Mouse (Mus musculus) intestine, postnatal 0 days (tissue): ENCODE measurements around the gene 9930021J03Rik. TPM values are rescaled to one million over a fixed set of nuclear protein-coding genes. Genes with fewer than 3 reads are reported as not detected.

Experiments
- ATAC-seq: fragments of 200-750 bp; cut with Nextera tagmentation; 2 replicates; pipeline ENCODE4 v1.8.0; 2017; ENCODE audit warnings: mild to moderate bottlenecking, moderate TSS enrichment, moderate library complexity
- H3K27ac ChIP-seq: fragments of 300-500 bp; sonication (generic); 2 replicates; pipeline ENCODE4 v1.5.1; 2014; ENCODE audit warnings: mild to moderate bottlenecking, low read depth, low read length, moderate library complexity
- H3K27me3 ChIP-seq: fragments of 300-500 bp; sonication (generic); replicated peaks from 2 replicates; pipeline ENCODE4 v1.6.1; 2014; ENCODE audit warnings: low read length, mixed read lengths; ENCODE audit not compliant: control insufficient read depth, insufficient read depth
- H3K36me3 ChIP-seq: fragments of 300-500 bp; sonication (generic); 2 replicates; pipeline ENCODE4 v1.6.1; 2014; ENCODE audit warnings: mild to moderate bottlenecking, moderate library complexity; ENCODE audit not compliant: control insufficient read depth, insufficient read depth
- H3K4me1 ChIP-seq: fragments of 300-500 bp; sonication (generic); replicated peaks from 2 replicates; pipeline ENCODE4 v1.6.1; 2014; ENCODE audit warnings: antibody characterized with exemption, low read length, mixed read lengths; ENCODE audit not compliant: control insufficient read depth, insufficient read depth
- H3K4me2 ChIP-seq: fragments of 300-500 bp; sonication (generic); replicated peaks from 2 replicates; pipeline ENCODE4 v1.6.1; 2014; ENCODE audit warnings: low read depth, mild to moderate bottlenecking, moderate library complexity
- H3K4me3 ChIP-seq: fragments of 300-500 bp; sonication (generic); 2 replicates; pipeline ENCODE4 v1.5.1; 2014; ENCODE audit warnings: low read depth, low read length
- H3K9ac ChIP-seq: fragments of 300-500 bp; sonication (generic); 2 replicates; pipeline ENCODE4 v1.6.1; 2014; ENCODE audit warnings: mild to moderate bottlenecking, low read depth, low read length
- H3K9me3 ChIP-seq: fragments of 300-500 bp; sonication (generic); 2 replicates; pipeline ENCODE4 v1.6.1; 2016; ENCODE audit warnings: mixed run types; ENCODE audit not compliant: control insufficient read depth
- CTCF ChIP-seq: sonication (generic); IDR thresholded peaks from 2 replicates; pipeline ENCODE4 v1.5.1; 2016; ENCODE audit warnings: low read depth, mild to moderate bottlenecking, control low read depth, antibody characterized with exemption, moderate library complexity
- WGBS: fragments of 180-500 bp; shearing (Covaris S2); extraction: QIAGEN DNeasy Blood & Tissue Kit; methylation state at CpG from one replicate; pipeline ENCODE4 v1.1.7; 2014; 5-methylcytosine and 5-hydroxymethylcytosine counted together
- polyA plus RNA-seq: library from polyadenylated mRNA; unstranded; fragments of >200 nt; fragmentation: Nextera tagmentation; extraction: Ambion mirVana; gene quantifications from 2 replicates; pipeline ENCODE4 v1.2.1, GENCODE M21; 2015

The 9930021J03Rik gene
- polyA plus RNA-seq, 1 experiment from 2014 or later, result 3.4 TPM

GRCm38 (mm10) chr19:29707314-29707898, 98.4 kb downstream of the 9930021J03Rik start:
- no peak overlapping the region for H3K27ac ChIP-seq
- no peaks in the 10 kb centered on the region for H3K27me3 ChIP-seq
- H3K9ac ChIP-seq, result no peak overlapping the region
- ATAC-seq, result no peak
- H3K4me2 ChIP-seq, result peak overlapping the region; percentile 56; the same call in 1 of the 2 replicates
- no peaks in the 10 kb centered on the region for H3K9me3 ChIP-seq
- no peak overlapping the region for H3K4me3 ChIP-seq
- no peak for TF ChIP-seq CTCF
- no peaks in the 10 kb centered on the region for H3K4me1 ChIP-seq
- 84% methylated on average over 9 of the region's 9 CpGs for WGBS
- H3K36me3 ChIP-seq, result no peaks in the 10 kb centered on the region

GRCm38 (mm10) chr19:29704436-29704835, 101.4 kb downstream of the 9930021J03Rik start:
- no peaks in the 10 kb centered on the region for H3K36me3 ChIP-seq
- no peak overlapping the region for H3K4me2 ChIP-seq

GRCm38 (mm10) chr19:29701707-29702106, 104.1 kb downstream of the 9930021J03Rik start:
- no peak for ATAC-seq
- Histone ChIP-seq H3K4me2 (no peak overlapping the region), H3K4me3 (no peak overlapping the region), H3K36me3 (no peaks in the 10 kb centered on the region), H3K4me1 (no peaks in the 10 kb centered on the region), H3K27ac (no peak overlapping the region), H3K9ac (no peak overlapping the region), H3K27me3 (no peaks in the 10 kb centered on the region), H3K9me3 (no peaks in the 10 kb centered on the region)
- no peak for TF ChIP-seq CTCF
- 60% methylated on average over 4 of the region's 4 CpGs for WGBS

More at GRCm38 (mm10) chr19:29704436-29704835, 101.4 kb downstream of the 9930021J03Rik start:
- no peak for ATAC-seq
- WGBS, result 95% methylated on average over 13 of the region's 13 CpGs
- TF ChIP-seq CTCF, result no peak
- H3K4me3 ChIP-seq, result no peak overlapping the region
- no peaks in the 10 kb centered on the region for H3K4me1 ChIP-seq
- no peak overlapping the region for H3K27ac ChIP-seq
- no peaks in the 10 kb centered on the region for H3K27me3 ChIP-seq
- H3K9ac ChIP-seq, result no peak overlapping the region
- H3K9me3 ChIP-seq, result no peaks in the 10 kb centered on the region

GRCm38 (mm10) chr19:29697245-29697874, 108.4 kb downstream of the 9930021J03Rik start, which contains the start of gene Mlana:
Gene Mlana, plus strand, starts transcription at chr19:29697824.
- Histone ChIP-seq H3K27me3 (no peaks in the 10 kb centered on the region), H3K27ac (no peak within 1 kb of the TSS), H3K4me2 (no peak within 1 kb of the TSS), H3K4me3 (no peak within 1 kb of the TSS), H3K9me3 (no peaks in the 10 kb centered on the region), H3K9ac (no peak within 1 kb of the TSS), H3K4me1 (no peaks in the 10 kb centered on the region), H3K36me3 (no peaks in the 10 kb centered on the region)
- TF ChIP-seq CTCF, result no peak
- ATAC-seq, result no peak
- WGBS, result 62% methylated on average over 3 of the region's 3 CpGs

- no peak for ATAC-seq
- no peak overlapping the region for H3K4me2 ChIP-seq
- H3K27ac ChIP-seq, result no peak overlapping the region
- H3K9ac ChIP-seq, result no peak overlapping the region
- no peak overlapping the region for H3K4me3 ChIP-seq
- no peaks in the 10 kb centered on the region for H3K4me1 ChIP-seq
- H3K27me3 ChIP-seq, result no peaks in the 10 kb centered on the region
- no peaks in the 10 kb centered on the region for H3K9me3 ChIP-seq
- no peaks in the 10 kb centered on the region for H3K36me3 ChIP-seq
- no peak for TF ChIP-seq CTCF
Measured at GRCm38 (mm10) chr19:29696840-29697239, 108.9 kb downstream of the 9930021J03Rik start.

- H3K4me2 ChIP-seq, result no peak overlapping the region
- no peaks in the 10 kb centered on the region for H3K9me3 ChIP-seq
- no peak for ATAC-seq
- no peaks in the 10 kb centered on the region for H3K27me3 ChIP-seq
- H3K27ac ChIP-seq, result no peak overlapping the region
- no peak overlapping the region for H3K4me3 ChIP-seq
- H3K4me1 ChIP-seq, result no peaks in the 10 kb centered on the region
- WGBS, result 92% methylated on average over 4 of the region's 4 CpGs
- TF ChIP-seq CTCF, result no peak
- no peak overlapping the region for H3K9ac ChIP-seq
- H3K36me3 ChIP-seq, result no peaks in the 10 kb centered on the region
Measured at GRCm38 (mm10) chr19:29696309-29696708, 109.5 kb downstream of the 9930021J03Rik start.
